Mouse (Mus musculus): Measurements from ENCODE around the gene Gm3336.

Gene Gm3336

GRCm38 (mm10) chr8:70716521-70717400 is 1.6 kb upstream of the Gm3336 start:
- DNase-seq (ENCODE audit: low spot score in 2 of 2): no peak

DNA sequence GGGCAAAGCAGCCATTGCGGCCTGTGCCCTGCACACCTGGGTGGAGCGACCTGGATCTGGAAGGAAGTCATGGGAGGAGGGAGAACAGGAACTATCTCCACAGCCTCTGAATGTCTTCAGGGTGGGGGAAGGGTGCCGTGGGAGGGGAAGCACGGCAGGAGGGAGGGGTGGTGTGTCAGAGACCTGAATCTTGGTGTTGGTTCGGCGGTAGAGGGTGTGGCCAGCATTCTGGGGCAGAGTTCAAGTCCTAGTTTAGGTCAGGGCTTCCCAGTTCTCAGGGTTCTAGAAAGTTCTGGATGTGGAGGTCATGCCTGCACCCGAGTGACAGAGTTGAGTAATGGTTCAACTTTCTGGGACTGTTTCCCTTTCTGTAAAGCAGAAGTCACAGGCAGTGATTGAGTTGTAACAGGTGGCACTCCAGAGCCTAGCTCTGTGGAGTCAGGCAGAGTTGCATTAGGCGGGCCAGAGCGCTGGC is 1.5 kb downstream of the Gm3336 start:
- no peak for DNase-seq (ENCODE audit: low spot score in 2 of 2)

DNA sequence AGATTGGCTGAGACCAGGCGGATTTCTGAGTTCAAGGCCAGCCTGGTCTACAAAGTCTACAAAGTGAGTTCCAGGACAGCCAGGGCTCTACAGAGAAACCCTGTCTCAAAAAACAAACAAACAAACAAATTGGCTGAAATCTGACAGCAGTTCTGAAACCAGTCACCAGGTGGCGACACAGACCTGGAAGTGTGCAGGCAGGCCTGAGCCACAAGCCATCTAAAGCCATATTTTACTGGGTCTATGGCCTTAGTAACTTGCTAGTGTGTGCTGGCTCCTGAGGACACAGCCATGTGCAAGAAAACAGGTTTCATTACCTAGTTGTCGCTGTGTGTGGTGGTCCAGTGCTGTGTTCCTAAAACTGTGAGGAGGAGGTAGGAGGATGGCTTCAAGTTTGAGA is 2.4 kb downstream of the Gm3336 start:
- DNase-seq (ENCODE audit: low spot score in 2 of 2): peak; percentile 56 to 76

DNA sequence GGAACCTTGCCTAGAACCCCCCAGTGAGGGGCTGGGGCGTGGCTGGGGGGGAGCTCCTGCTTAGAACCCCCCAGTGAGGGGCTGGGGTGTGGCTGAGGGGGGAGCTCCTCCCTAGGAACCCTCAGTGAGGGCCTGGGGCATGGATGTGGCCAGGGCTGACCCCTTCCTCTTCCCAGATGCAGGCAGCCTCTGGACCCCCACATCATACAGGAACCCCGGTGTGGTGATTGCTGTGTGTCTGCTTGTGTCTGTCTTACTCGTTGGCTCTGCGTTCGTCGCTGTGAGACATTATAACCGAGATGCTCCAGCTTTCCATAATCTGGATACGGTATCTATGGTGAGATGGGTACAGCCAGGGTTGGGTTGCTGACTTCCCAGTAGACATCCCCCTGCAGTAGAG is 3.3 kb downstream of the Gm3336 start:
- no peak for DNase-seq (ENCODE audit: low spot score in 2 of 2)

- DNase-seq (ENCODE audit: low spot score in 2 of 2): no peak
Observed at GRCm38 (mm10) chr8:70723486-70724210, 5.3 kb downstream of the Gm3336 start, which contains the start of gene Pde4c. TSS of gene Pde4c (plus strand) at chr8:70723720.

GRCm38 (mm10) chr8:70724216-70724615 is 5.9 kb downstream of the Gm3336 start:
- DNase-seq (ENCODE audit: low spot score in 2 of 2): no peak

GRCm38 (mm10) chr8:70725792-70726447 is 7.6 kb downstream of the Gm3336 start:
- no peak for DNase-seq (ENCODE audit: low spot score in 2 of 2)

DNA sequence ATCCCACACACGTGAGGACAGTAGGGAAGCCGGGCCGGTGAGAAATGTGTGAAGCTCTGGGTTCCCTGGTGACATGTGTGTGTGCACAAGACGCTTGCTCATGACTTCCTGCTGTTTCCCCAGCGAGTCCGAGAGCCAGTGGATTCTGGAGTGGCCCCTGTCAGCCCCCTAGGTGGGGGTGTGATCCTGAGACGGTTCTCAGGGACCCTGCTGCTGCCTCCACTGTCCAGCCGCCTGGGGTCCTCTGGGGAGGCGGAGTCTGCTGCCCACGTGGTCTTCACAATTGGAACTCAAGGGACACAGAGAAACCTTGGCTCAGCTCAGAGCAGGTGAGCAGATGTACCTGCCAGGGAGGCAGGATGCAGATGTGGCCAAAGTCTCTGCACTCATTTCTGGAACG is 8.4 kb downstream of the Gm3336 start:
- no peak for DNase-seq (ENCODE audit: low spot score in 2 of 2)

GRCm38 (mm10) chr8:70729808-70730475 is 11.6 kb downstream of the Gm3336 start:
- no peak for DNase-seq (ENCODE audit: low spot score in 2 of 2)

DNA sequence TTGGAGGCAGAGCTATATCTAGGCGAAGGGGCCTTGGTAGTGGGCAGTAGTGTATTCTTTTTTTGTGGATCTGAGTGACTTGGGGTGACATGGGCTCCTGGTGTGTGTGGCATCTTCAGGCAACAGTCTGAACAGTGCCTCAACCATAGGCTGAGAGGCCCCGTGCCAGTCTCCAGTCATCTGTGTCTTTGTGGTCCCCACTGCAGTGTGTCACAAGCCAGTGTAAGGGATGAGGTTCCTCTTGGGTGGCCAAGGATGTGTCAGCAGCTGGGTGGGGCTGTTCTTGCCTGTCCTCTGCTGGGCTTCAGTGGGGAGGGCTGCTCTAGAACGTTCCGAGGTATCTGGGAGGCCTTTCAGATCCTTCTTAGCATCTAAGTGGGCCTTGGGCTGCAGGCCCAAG is 12.6 kb downstream of the Gm3336 start:
- DNase-seq (ENCODE audit: low spot score in 2 of 2): no peak

DNA sequence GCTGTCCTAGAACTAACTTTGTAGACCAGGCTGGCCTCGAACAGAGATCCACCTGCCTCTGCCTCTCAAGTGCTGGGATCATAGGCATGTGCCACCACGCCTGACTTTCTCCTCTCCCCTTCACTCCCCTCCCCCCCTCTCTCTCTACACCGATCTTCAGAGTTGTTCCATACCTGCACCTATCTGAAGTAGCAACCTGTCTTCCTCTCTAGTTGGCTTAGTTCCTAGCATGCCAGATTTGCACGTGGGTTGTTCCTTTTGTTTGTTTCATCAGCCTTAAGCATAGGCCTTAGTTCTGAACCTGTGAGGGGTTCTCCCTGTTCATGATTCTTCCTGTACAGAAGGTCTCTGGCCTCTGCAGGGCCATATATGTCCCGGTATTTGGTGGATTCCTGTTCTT is 19.4 kb downstream of the Gm3336 start:
- DNase-seq (ENCODE audit: low spot score in 2 of 2): no peak

DNA sequence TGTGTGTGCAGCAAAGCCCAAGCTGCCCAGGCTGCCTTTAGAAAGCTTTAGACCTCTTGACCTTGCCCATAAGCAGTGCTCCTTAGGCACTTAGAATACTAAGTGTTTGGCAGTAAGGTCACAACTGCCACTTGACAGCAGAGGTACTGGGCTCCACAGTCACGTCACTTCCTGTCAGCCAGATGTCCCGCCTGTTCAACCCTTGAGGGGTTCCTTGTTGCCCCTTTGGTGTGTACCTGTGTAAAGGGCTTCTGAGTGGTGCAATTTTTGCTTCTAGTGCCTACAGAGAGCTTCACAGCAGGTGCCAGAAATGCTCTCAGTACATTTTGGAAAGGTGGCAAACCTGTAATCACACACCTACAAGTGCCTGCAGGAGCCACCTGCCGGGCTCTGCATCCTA is 19.9 kb downstream of the Gm3336 start:
- DNase-seq (ENCODE audit: low spot score in 2 of 2): no peak

GRCm38 (mm10) chr8:70741661-70742060 is 23.3 kb downstream of the Gm3336 start:
- no peak for DNase-seq (ENCODE audit: low spot score in 2 of 2)

GRCm38 (mm10) chr8:70742176-70742575 is 23.8 kb downstream of the Gm3336 start:
- no peak for DNase-seq (ENCODE audit: low spot score in 2 of 2)

GRCm38 (mm10) chr8:70742981-70743655 is 24.8 kb downstream of the Gm3336 start:
- DNase-seq (ENCODE audit: low spot score in 2 of 2): no peak

- no peak for DNase-seq (ENCODE audit: low spot score in 2 of 2)
Observed at GRCm38 (mm10) chr8:70743656-70744590, 25.6 kb downstream of the Gm3336 start.

- no peak for DNase-seq (ENCODE audit: low spot score in 2 of 2)
Observed at GRCm38 (mm10) chr8:70744806-70745205, 26.5 kb downstream of the Gm3336 start.

DNA sequence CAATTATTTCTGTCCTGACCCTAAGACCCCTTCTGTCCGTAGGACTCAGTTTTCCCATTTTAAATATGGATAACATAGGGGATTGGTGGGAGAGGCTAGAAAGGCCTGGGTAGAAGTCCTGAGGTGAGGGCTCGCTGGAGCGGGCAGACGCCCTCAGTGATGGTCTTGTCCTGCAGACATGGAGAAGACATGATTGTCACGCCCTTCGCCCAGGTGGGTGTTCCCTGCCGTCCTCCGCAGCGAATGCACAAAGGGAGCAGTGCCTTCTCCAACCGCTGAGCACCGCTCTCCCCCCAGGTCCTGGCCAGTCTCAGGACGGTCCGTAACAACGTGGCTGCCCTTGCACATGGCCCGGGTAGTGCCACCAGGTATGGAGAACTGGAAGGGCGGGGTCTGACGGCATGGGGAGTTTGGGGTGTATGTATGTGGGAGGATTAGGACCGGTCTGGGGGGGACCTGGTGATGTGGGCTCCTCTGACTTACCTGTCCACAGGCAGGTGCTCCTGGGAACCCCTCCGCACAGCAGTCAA is 27.4 kb downstream of the Gm3336 start:
- DNase-seq (ENCODE audit: low spot score in 2 of 2): no peak

DNA sequence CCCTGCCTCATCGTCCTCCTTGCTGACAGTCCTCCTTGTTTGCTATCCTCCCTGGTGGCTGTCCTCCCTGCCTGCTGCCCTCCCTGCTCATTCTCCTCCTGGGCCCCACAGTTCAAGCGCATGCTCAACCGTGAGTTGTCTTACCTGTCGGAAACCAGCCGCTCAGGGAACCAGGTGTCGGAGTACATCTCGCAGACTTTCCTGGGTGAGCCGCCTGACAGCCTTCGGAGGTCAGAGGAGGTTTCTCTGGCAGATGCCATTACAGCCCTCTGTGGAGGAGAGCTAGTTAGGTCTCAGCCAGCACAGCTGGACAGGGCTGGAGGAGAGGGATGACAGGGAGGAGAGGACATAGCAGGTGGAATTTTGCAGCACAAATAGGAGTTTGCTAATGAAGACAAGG is 28.3 kb downstream of the Gm3336 start:
- DNase-seq (ENCODE audit: low spot score in 2 of 2): no peak

Data from urinary bladder, adult 18-20 months (tissue).